8 mouse cellular contexts compared by ENCODE assay signal in genomic region chr7:100582727-100583236, GRCm38 (mm10). TPM values are rescaled to one million over a fixed set of nuclear protein-coding genes. Genes with fewer than 3 reads are reported as not detected.
DNase-seq lines count a peak whose midpoint lies in the region; ATAC-seq lines count a peak whose summit lies in the region.

No protein-coding gene starts in this region.

- H3K27ac ChIP-seq in forebrain, embryonic 14.5 days (ENCODE audit: low read depth, low read length): peak overlapping the region; percentile 90
- H3K27ac ChIP-seq in neural tube, embryonic 15.5 days (replicated peaks): peak overlapping the region; percentile 96

- H3K4me3 ChIP-seq in forebrain, embryonic 14.5 days (ENCODE audit: low read depth, low read length): peak overlapping the region; percentile 45
- peak overlapping the region; percentile 54 for H3K4me3 ChIP-seq in neural tube, embryonic 15.5 days (replicated peaks)

- peaks cover 3% of the 10 kb centered on the region; the same call in 1 of the 2 replicates for H3K4me1 ChIP-seq in forebrain, embryonic 14.5 days (ENCODE audit: control insufficient read depth, insufficient read depth, low read length)
- peaks cover 17% of the 10 kb centered on the region for H3K4me1 ChIP-seq in neural tube, embryonic 15.5 days

- DNase-seq in ES-CJ7 (ENCODE audit: low read depth, low spot score): peak; percentile 93
- peak; percentile 87 for DNase-seq in cerebellum, adult 11 months
- DNase-seq in forebrain, embryonic 14.5 days (ENCODE audit: low spot score): peak; percentile 94
- DNase-seq in heart, postnatal 14 days: peak; percentile 83 to 89
- DNase-seq in layer of hippocampus, adult 11-12 months (ENCODE audit: low spot score): peak; percentile 91
- peak; percentile 89 to 92 for DNase-seq in lung, adult 18-20 months
- peak; percentile 90 for DNase-seq in testis, postnatal 14 days (ENCODE audit: low spot score)

- H3K4me2 ChIP-seq in forebrain, embryonic 14.5 days (ENCODE audit: low read length): peak overlapping the region; percentile 67
- peak overlapping the region; percentile 66 for H3K4me2 ChIP-seq in neural tube, embryonic 15.5 days

- WGBS in forebrain, embryonic 14.5 days: under 1% methylated on average over 31 of the region's 31 CpGs
- under 1% methylated on average over 31 of the region's 31 CpGs for WGBS in neural tube, embryonic 15.5 days

- H3K27me3 ChIP-seq in forebrain, embryonic 14.5 days (replicated peaks; ENCODE audit: control insufficient read depth, insufficient read depth, low read length): no peaks in the 10 kb centered on the region
- H3K27me3 ChIP-seq in neural tube, embryonic 15.5 days (replicated peaks): no peaks in the 10 kb centered on the region

- intact Hi-C loops in heart, postnatal 14 days (cut with DNase I): no loop called here

- H3K9me3 ChIP-seq in forebrain, embryonic 14.5 days (replicated peaks; ENCODE audit: control insufficient read depth, low read length): no peaks in the 10 kb centered on the region
- H3K9me3 ChIP-seq in neural tube, embryonic 15.5 days (replicated peaks): no peaks in the 10 kb centered on the region

- ATAC-seq in forebrain, embryonic 14.5 days: peak; percentile 98
- ATAC-seq in neural tube, embryonic 15.5 days (ENCODE audit: low FRiP score): peak; percentile 96

- H3K9ac ChIP-seq in forebrain, embryonic 14.5 days (ENCODE audit: low read length): peak overlapping the region; percentile 83
- H3K9ac ChIP-seq in neural tube, embryonic 15.5 days (replicated peaks): peak overlapping the region; percentile 61

- H3K36me3 ChIP-seq in forebrain, embryonic 14.5 days (ENCODE audit: control insufficient read depth, insufficient read depth, low read length): no peaks in the 10 kb centered on the region
- H3K36me3 ChIP-seq in neural tube, embryonic 15.5 days: no peaks in the 10 kb centered on the region

RNA-seq across cellular contexts. Expression of gene Rab6a, which starts 24.4 kb away (rescaled TPM):
- polyA plus RNA-seq in forebrain, embryonic 14.5 days (2014; fragmentation: Nextera tagmentation; extraction: Ambion mirVana): 188 and 208 TPM in 2 replicates
- total RNA-seq in heart, postnatal 14 days (2021): 10 to 100 TPM; 66.0 to 67.1 TPM
- polyA plus RNA-seq in neural tube, embryonic 15.5 days (2015; fragmentation: Nextera tagmentation; extraction: Ambion mirVana): 253 and 287 TPM in 2 replicates

RNA-seq across cellular contexts. Expression of gene Mrpl48, which starts 25.3 kb away (rescaled TPM):
- 82.8 and 85.1 TPM in 2 replicates for polyA plus RNA-seq in forebrain, embryonic 14.5 days (2014; fragmentation: Nextera tagmentation; extraction: Ambion mirVana)
- total RNA-seq in heart, postnatal 14 days (2021): 10 to 100 TPM; 65.9 to 70.4 TPM
- polyA plus RNA-seq in neural tube, embryonic 15.5 days (2015; fragmentation: Nextera tagmentation; extraction: Ambion mirVana): 82.6 and 85.3 TPM in 2 replicates

RNA-seq across cellular contexts. Expression of gene Coa4, which starts 45.9 kb away (rescaled TPM):
- polyA plus RNA-seq in forebrain, embryonic 14.5 days (2014; fragmentation: Nextera tagmentation; extraction: Ambion mirVana): 13.7 and 19.0 TPM in 2 replicates
- total RNA-seq in heart, postnatal 14 days (2021): 10 to 100 TPM; 13.0 to 13.3 TPM
- 15.3 and 16.9 TPM in 2 replicates for polyA plus RNA-seq in neural tube, embryonic 15.5 days (2015; fragmentation: Nextera tagmentation; extraction: Ambion mirVana)

Comparison
In these comparisons a context has a peak if more than half of its experiments do, and no peak if none do; other contexts are left out.
1. Peak in every context shown above with its lines: DNase-seq, ATAC-seq, H3K4me3 ChIP-seq and H3K27ac ChIP-seq.